Mouse (Mus musculus) adipose tissue, adult 10 weeks (tissue): ENCODE results near the gene Art3. TPM values are rescaled to one million over a fixed set of nuclear protein-coding genes. Genes with fewer than 3 reads are reported as not detected.

Experiments
- polyA plus RNA-seq: library from polyadenylated mRNA; stranded (reverse); fragments of 350-450 nt; fragmentation: Illumina TruSeq; extraction: RNeasy Lipid Tissue Mini Kit (QIAGEN cat#74804); gene quantifications from one replicate; pipeline ENCODE4 v1.2.3, GENCODE M21; 2014; ENCODE audit warnings: low read depth, low replicate concordance

Gene Art3
- 198 TPM for polyA plus RNA-seq

GRCm38 (mm10) chr5:92331635-92332338 lies at the start of gene Art3:
TSS of gene Art3 (plus strand) at chr5:92331827.

GRCm38 (mm10) chr5:92309681-92310511 lies 21.7 kb upstream of the Art3 start, which contains the start of gene Sdad1:
TSS of gene Sdad1 (minus strand) at chr5:92310479.

GRCm38 (mm10) chr5:92327929-92328328 lies 3.7 kb upstream of the Art3 start, which contains the start of gene Cxcl9:
TSS of gene Cxcl9 (minus strand) at chr5:92328079.

GRCm38 (mm10) chr5:92348794-92349413 lies 17.3 kb downstream of the Art3 start, which contains the start of gene Cxcl10:
TSS of gene Cxcl10 (minus strand) at chr5:92348889.

GRCm38 (mm10) chr5:92435025-92435584 lies 103.5 kb downstream of the Art3 start, which contains the start of gene Nup54:
TSS of gene Nup54 (minus strand) at chr5:92435219.

Other genes starting within 250 kb of the Art3 start
- 92.9 TPM for gene G3bp2, start 248.1 kb upstream of the Art3 start, polyA plus RNA-seq
- gene Uso1, start 193.9 kb upstream of the Art3 start, polyA plus RNA-seq, result 93.0 TPM
- not detected for gene U90926, start 116.4 kb upstream of the Art3 start, polyA plus RNA-seq
- gene Ppef2, start 75.5 kb upstream of the Art3 start, polyA plus RNA-seq, result 0.50 TPM
- 40.2 TPM for gene Naaa, start 53.7 kb upstream of the Art3 start, polyA plus RNA-seq
- 11.8 TPM for gene Sdad1, start 21.3 kb upstream of the Art3 start, polyA plus RNA-seq
- gene Cxcl9, start 3.7 kb upstream of the Art3 start, polyA plus RNA-seq, result 17.2 TPM
- gene Cxcl10, start 17.1 kb downstream of the Art3 start, polyA plus RNA-seq, result 3.6 TPM
- gene Nup54, start 103.4 kb downstream of the Art3 start, polyA plus RNA-seq, result 18.5 TPM
- gene Scarb2, start 175.0 kb downstream of the Art3 start, polyA plus RNA-seq, result 52.3 TPM
- 5.7 TPM for gene Fam47e, start 223.2 kb downstream of the Art3 start, polyA plus RNA-seq